Mouse (Mus musculus) urinary bladder, postnatal 14 days (tissue): Measurements from ENCODE around the gene Nt5c.
"Not testable (repeated sequence)": the region's sequence is repeated elsewhere in the genome, so short reads cannot be mapped to it uniquely, and the experiment has no call there.

ENCODE experiments used
- DNase-seq: peaks from one replicate; pipeline ENCODE4 v3.0.0; 2021; ENCODE audit warnings: low spot score

Nt5c gene

GRCm38 (mm10) chr11:115467217-115467618 is 24.4 kb downstream of the Nt5c start:
- no peak for DNase-seq

- DNase-seq, result no peak
Measured at GRCm38 (mm10) chr11:115464851-115465250, 26.8 kb downstream of the Nt5c start.

- DNase-seq, result no peak
Measured at GRCm38 (mm10) chr11:115463397-115463796, 28.3 kb downstream of the Nt5c start.

- DNase-seq, result no peak
Measured at GRCm38 (mm10) chr11:115462243-115462891, 29.3 kb downstream of the Nt5c start, which contains the start of gene Slc16a5. Slc16a5 (plus strand) TSS chr11:115462474.

GRCm38 (mm10) chr11:115461846-115462242 is 29.8 kb downstream of the Nt5c start:
- no peak for DNase-seq

- no peak for DNase-seq
Measured at GRCm38 (mm10) chr11:115460976-115461375, 30.7 kb downstream of the Nt5c start.

GRCm38 (mm10) chr11:115457405-115457804 is 34.3 kb downstream of the Nt5c start:
- DNase-seq, result no peak

GRCm38 (mm10) chr11:115456182-115456581 is 35.5 kb downstream of the Nt5c start:
- DNase-seq, result no peak

GRCm38 (mm10) chr11:115455619-115456018 is 36.0 kb downstream of the Nt5c start:
- no peak for DNase-seq

- not testable (repeated sequence) for DNase-seq
Measured at GRCm38 (mm10) chr11:115454822-115455221, 36.8 kb downstream of the Nt5c start.

- no peak for DNase-seq
Measured at GRCm38 (mm10) chr11:115453306-115453705, 38.4 kb downstream of the Nt5c start.

- no peak for DNase-seq
Measured at GRCm38 (mm10) chr11:115452281-115452860, 39.3 kb downstream of the Nt5c start.

- no peak for DNase-seq
Measured at GRCm38 (mm10) chr11:115451781-115452241, 39.9 kb downstream of the Nt5c start.

- no peak for DNase-seq
Measured at GRCm38 (mm10) chr11:115450176-115450575, 41.5 kb downstream of the Nt5c start.

- DNase-seq, result no peak
Measured at GRCm38 (mm10) chr11:115448998-115449397, 42.7 kb downstream of the Nt5c start.

- no peak for DNase-seq
Measured at GRCm38 (mm10) chr11:115448075-115448474, 43.6 kb downstream of the Nt5c start.

GRCm38 (mm10) chr11:115447321-115447885 is 44.3 kb downstream of the Nt5c start:
- no peak for DNase-seq

- DNase-seq, result no peak
Measured at GRCm38 (mm10) chr11:115446906-115447305, 44.8 kb downstream of the Nt5c start.

- DNase-seq, result no peak
Measured at GRCm38 (mm10) chr11:115441417-115441816, 50.2 kb downstream of the Nt5c start.
